Mouse (Mus musculus) forebrain, embryonic 13.5 days (tissue): ENCODE data around the gene Acod1. TPM values are rescaled to one million over a fixed set of nuclear protein-coding genes. Genes with fewer than 3 reads are reported as not detected.

Experiments
- ATAC-seq: fragments of 200-750 bp; cut with Nextera tagmentation; 2 replicates; pipeline ENCODE4 v1.8.0; 2017
- H3K27ac ChIP-seq: fragments of 300-500 bp; sonication (generic); 2 replicates; pipeline ENCODE4 v1.5.1; 2015; ENCODE audit warnings: inconsistent platforms, mild to moderate bottlenecking, moderate library complexity
- H3K27me3 ChIP-seq: fragments of 300-500 bp; sonication (generic); 2 replicates; pipeline ENCODE4 v1.6.1; 2015; ENCODE audit warnings: mild to moderate bottlenecking, inconsistent platforms
- H3K36me3 ChIP-seq: fragments of 300-500 bp; sonication (generic); 2 replicates; pipeline ENCODE4 v1.6.1; 2015; ENCODE audit warnings: mild to moderate bottlenecking, inconsistent platforms; ENCODE audit not compliant: poor library complexity, severe bottlenecking
- H3K4me1 ChIP-seq: fragments of 300-500 bp; sonication (generic); 2 replicates; pipeline ENCODE4 v1.6.1; 2015; ENCODE audit warnings: inconsistent platforms
- H3K4me2 ChIP-seq: fragments of 300-500 bp; sonication (generic); 2 replicates; pipeline ENCODE4 v1.6.1; 2015; ENCODE audit warnings: inconsistent platforms, mild to moderate bottlenecking, moderate library complexity
- H3K4me3 ChIP-seq: fragments of 300-500 bp; sonication (generic); 2 replicates; pipeline ENCODE4 v1.5.1; 2015; ENCODE audit warnings: mild to moderate bottlenecking, inconsistent platforms
- H3K9ac ChIP-seq: fragments of 300-500 bp; sonication (generic); 2 replicates; pipeline ENCODE4 v1.6.1; 2015; ENCODE audit warnings: mild to moderate bottlenecking, inconsistent platforms
- H3K9me3 ChIP-seq: fragments of 300-500 bp; sonication (generic); replicated peaks from 2 replicates; pipeline ENCODE4 v1.6.1; 2016; ENCODE audit warnings: inconsistent platforms
- WGBS: fragments of 180-500 bp; shearing (Covaris S2); methylation state at CpG from one replicate; pipeline ENCODE4 v1.1.7; 2015; 5-methylcytosine and 5-hydroxymethylcytosine counted together
- polyA plus RNA-seq: library from polyadenylated mRNA; unstranded; fragments of >200 nt; fragmentation: Nextera tagmentation; extraction: Ambion mirVana; gene quantifications from 2 replicates; pipeline ENCODE4 v1.2.1, GENCODE M21; 2015

The Acod1 gene
- polyA plus RNA-seq, 1 experiment from 2014 or later = not detected

DNA sequence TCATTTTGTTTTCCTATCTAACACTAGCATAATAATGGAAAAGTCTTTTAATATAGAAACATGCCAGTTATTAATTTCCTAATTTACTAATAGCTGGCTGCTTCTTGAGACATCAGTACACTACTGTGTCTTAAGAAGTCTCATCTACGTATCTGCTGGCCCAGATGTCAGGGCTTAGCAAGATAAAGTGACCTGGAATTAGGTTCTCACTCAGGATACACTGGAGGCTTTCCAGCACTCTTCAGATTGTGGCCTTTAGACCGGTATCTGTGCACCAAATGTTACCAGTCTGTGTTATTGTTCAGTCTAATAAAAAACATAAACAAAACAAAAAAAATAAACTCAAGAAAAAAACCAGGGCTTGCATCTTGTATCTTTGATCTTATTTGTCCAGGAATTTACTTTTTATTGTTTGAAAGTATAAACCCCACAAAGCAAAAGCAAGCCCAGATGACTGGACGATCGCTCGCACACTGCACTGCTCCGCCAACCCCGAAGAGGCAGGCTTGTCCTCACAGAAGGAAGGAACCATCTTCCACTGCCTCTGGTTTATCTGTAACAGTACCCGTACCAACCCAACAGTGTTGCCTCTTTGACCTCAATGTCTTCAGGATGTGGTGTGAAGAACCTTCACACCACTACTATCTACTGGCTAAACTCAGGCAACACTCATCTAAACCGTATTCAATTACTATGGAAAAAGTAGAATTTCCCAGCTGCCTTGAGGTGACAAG is 30.7 kb downstream of the Acod1 start:
- 93% methylated on average over 9 of the region's 9 CpGs for WGBS
- Histone ChIP-seq H3K27me3 (no peaks in the 10 kb centered on the region), H3K4me1 (no peaks in the 10 kb centered on the region)

GRCm38 (mm10) chr14:103078006-103078912 is 31.5 kb downstream of the Acod1 start:
- H3K27me3 ChIP-seq = no peaks in the 10 kb centered on the region
- H3K36me3 ChIP-seq = peaks cover 33% of the 10 kb centered on the region
- no peak for ATAC-seq

More for the DNA sequence above, 30.7 kb downstream of the Acod1 start:
- no peak overlapping the region for H3K27ac ChIP-seq
- no peak for ATAC-seq
- peaks cover 33% of the 10 kb centered on the region for H3K36me3 ChIP-seq
- H3K4me2 ChIP-seq = no peak overlapping the region
- H3K4me3 ChIP-seq = no peak overlapping the region
- H3K9me3 ChIP-seq = no peaks in the 10 kb centered on the region
- H3K9ac ChIP-seq = no peak overlapping the region

DNA sequence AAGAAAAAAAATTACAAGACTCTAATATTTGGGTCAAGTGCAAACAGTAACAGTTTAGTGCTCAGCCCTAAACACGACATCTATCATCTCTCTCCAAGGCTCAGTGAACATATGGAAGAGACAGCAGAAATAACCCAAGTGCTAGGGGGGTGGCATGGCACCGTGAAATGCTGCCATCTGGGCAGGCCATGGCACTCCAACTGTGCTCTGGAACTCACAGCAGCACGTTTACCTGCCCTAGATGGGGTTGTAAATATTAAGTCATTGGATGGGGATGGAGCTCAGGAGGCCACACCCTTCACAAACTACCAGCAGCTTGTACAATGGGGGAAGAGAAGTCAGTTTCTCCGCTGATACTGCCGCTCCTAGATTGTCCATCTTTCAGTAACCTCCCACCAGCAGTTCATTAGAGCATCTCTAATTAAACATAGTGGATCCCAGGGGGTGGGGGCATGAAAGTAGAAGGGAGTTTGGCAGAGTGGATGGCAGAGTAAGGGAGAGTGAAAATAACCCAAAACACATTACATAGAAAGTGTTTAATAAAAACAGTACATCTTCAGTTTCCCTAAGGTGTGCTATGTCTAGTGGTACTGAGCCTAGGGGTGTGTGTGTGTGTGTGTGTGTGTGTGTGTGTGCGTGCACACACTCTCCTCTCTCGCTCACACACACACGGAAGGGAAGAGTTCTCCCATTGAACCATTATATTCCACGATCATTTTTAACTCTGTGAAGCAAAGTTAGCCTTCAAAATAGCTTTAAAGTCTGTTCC is 32.6 kb downstream of the Acod1 start:
- peaks cover 36% of the 10 kb centered on the region for H3K36me3 ChIP-seq
- no peak overlapping the region for H3K4me3 ChIP-seq
- whole genome bisulfite sequencing = 85% methylated on average over 9 of the region's 9 CpGs
- no peak overlapping the region for H3K27ac ChIP-seq
- peak; percentile 69 for ATAC-seq
- H3K4me1 ChIP-seq = no peaks in the 10 kb centered on the region
- no peaks in the 10 kb centered on the region for H3K27me3 ChIP-seq
- no peak overlapping the region for H3K4me2 ChIP-seq
- H3K9ac ChIP-seq = no peak overlapping the region
- H3K9me3 ChIP-seq = no peaks in the 10 kb centered on the region

More at GRCm38 (mm10) chr14:103078006-103078912, 31.5 kb downstream of the Acod1 start:
- no peaks in the 10 kb centered on the region for H3K4me1 ChIP-seq
- no peak overlapping the region for H3K9ac ChIP-seq
- H3K4me3 ChIP-seq = no peak overlapping the region
- H3K4me2 ChIP-seq = no peak overlapping the region
- H3K27ac ChIP-seq = no peak overlapping the region
- 91% methylated on average over 16 of the region's 16 CpGs for WGBS
- H3K9me3 ChIP-seq = no peaks in the 10 kb centered on the region

DNA sequence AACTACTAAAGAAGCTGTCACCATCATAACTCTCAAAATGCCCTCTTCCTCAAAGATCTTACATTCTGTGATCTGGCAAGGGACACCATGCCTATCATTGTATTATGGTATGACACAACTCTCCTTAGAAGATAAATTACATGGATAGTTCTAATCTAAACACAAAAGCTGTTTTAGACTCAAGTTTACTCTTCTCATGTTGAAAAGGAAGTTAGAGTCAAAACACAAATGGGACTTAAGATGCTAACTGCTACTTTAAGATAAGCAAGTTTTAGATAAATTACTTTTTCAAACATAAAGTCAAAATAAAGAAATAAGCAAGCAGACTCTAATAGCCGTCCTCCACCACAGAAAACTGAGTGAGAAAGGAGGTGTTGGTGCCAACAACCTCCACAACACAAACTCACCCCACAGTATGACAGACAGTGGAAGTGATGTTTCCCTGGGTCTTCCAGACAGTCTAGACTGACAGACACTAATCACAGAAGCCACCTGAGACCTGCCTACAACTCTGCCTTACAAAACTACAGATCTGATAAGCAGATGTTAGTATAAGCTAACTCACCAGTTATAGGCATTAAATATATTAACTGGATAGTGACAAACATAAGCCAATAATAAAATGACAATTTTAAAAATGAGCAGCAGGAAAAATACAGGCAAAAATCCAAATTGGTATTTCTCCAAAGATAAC is 39.2 kb downstream of the Acod1 start:
- no peak overlapping the region for H3K9ac ChIP-seq
- H3K9me3 ChIP-seq = no peaks in the 10 kb centered on the region
- H3K36me3 ChIP-seq = peaks cover 66% of the 10 kb centered on the region
- WGBS = 92% methylated on average over 1 of the region's 1 CpGs
- no peak overlapping the region for H3K4me3 ChIP-seq
- no peaks in the 10 kb centered on the region for H3K4me1 ChIP-seq
- no peaks in the 10 kb centered on the region for H3K27me3 ChIP-seq
- no peak overlapping the region for H3K27ac ChIP-seq
- ATAC-seq = no peak
- H3K4me2 ChIP-seq = no peak overlapping the region

- no peak for ATAC-seq
- 96% methylated on average over 4 of the region's 4 CpGs for WGBS
Measured at GRCm38 (mm10) chr14:103086671-103087324, 40.0 kb downstream of the Acod1 start.

GRCm38 (mm10) chr14:103087846-103088245 is 41.1 kb downstream of the Acod1 start:
- Histone ChIP-seq H3K9ac (no peak overlapping the region), H3K36me3 (peaks cover 74% of the 10 kb centered on the region), H3K27me3 (no peaks in the 10 kb centered on the region), H3K4me3 (no peak overlapping the region), H3K27ac (no peak overlapping the region), H3K9me3 (no peaks in the 10 kb centered on the region), H3K4me2 (no peak overlapping the region), H3K4me1 (no peaks in the 10 kb centered on the region)
- WGBS = 90% methylated on average over 5 of the region's 5 CpGs
- ATAC-seq = no peak

More at GRCm38 (mm10) chr14:103086671-103087324, 40.0 kb downstream of the Acod1 start:
- Histone ChIP-seq H3K27me3 (no peaks in the 10 kb centered on the region), H3K27ac (no peak overlapping the region), H3K36me3 (peaks cover 73% of the 10 kb centered on the region), H3K4me1 (no peaks in the 10 kb centered on the region), H3K9me3 (no peaks in the 10 kb centered on the region), H3K4me2 (no peak overlapping the region), H3K4me3 (no peak overlapping the region), H3K9ac (no peak overlapping the region)

DNA sequence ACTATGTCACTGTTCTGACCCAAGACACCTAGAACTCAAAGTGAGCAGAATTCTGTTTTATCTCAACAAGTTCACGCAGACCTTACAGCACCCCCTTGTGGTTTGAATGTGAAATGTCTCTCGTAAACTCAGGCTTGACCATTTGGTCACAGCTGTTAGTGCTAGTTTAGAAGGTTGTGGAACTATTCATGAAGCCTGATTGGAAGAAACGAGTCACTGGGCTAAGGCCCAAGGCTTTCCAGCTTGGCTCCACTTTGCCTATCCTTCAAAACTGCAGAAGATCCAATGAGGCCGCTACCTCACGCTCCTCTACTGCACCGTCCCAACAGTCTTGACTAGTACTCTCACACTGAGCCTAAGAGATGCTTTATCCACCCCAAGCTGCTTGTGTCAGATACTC is 41.8 kb downstream of the Acod1 start:
- H3K36me3 ChIP-seq = peaks cover 69% of the 10 kb centered on the region
- no peak for ATAC-seq
- no peak overlapping the region for H3K4me2 ChIP-seq
- no peaks in the 10 kb centered on the region for H3K27me3 ChIP-seq
- no peak overlapping the region for H3K27ac ChIP-seq
- no peak overlapping the region for H3K9ac ChIP-seq
- H3K4me3 ChIP-seq = no peak overlapping the region
- H3K9me3 ChIP-seq = no peaks in the 10 kb centered on the region
- WGBS = 72% methylated on average over 6 of the region's 6 CpGs
- no peaks in the 10 kb centered on the region for H3K4me1 ChIP-seq

GRCm38 (mm10) chr14:103093236-103093635 is 46.5 kb downstream of the Acod1 start:
- no peak overlapping the region for H3K4me3 ChIP-seq
- H3K9me3 ChIP-seq = no peaks in the 10 kb centered on the region
- peaks cover 28% of the 10 kb centered on the region for H3K4me1 ChIP-seq
- H3K4me2 ChIP-seq = no peak overlapping the region
- 85% methylated on average over 3 of the region's 3 CpGs for WGBS
- H3K27me3 ChIP-seq = no peaks in the 10 kb centered on the region
- no peak for ATAC-seq
- no peak overlapping the region for H3K27ac ChIP-seq
- peaks cover 40% of the 10 kb centered on the region for H3K36me3 ChIP-seq
- H3K9ac ChIP-seq = no peak overlapping the region

DNA sequence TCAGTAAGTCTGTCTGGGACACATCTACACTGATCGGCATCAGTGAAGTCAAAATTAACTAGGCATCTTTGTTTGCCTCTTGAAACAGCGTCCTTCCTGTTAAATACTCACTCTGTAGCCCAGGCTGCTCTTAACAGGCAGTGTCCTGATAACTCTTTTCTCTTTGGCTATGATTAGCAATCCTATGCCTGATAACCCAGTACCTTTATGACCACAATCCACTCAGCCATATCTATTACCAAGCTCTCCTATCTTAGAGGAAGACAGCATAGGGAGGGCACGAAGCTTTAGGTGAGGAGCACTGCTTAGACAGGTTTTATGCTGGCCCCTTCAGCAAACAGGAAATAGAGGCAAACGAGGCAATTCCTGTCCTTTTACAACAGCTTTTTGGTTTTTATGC is 46.9 kb downstream of the Acod1 start:
- Histone ChIP-seq H3K4me1 (peaks cover 28% of the 10 kb centered on the region), H3K9ac (no peak overlapping the region), H3K9me3 (no peaks in the 10 kb centered on the region), H3K27ac (no peak overlapping the region), H3K36me3 (peaks cover 37% of the 10 kb centered on the region), H3K4me2 (no peak overlapping the region), H3K4me3 (no peak overlapping the region), H3K27me3 (no peaks in the 10 kb centered on the region)
- 85% methylated on average over 4 of the region's 4 CpGs for WGBS
- no peak for ATAC-seq

GRCm38 (mm10) chr14:103095036-103095435 is 48.3 kb downstream of the Acod1 start:
- Histone ChIP-seq H3K9ac (no peak overlapping the region), H3K4me1 (peaks cover 28% of the 10 kb centered on the region), H3K36me3 (peaks cover 28% of the 10 kb centered on the region), H3K9me3 (no peaks in the 10 kb centered on the region), H3K4me2 (no peak overlapping the region), H3K27me3 (no peaks in the 10 kb centered on the region), H3K27ac (no peak overlapping the region), H3K4me3 (no peak overlapping the region)
- WGBS = 86% methylated on average over 8 of the region's 8 CpGs
- ATAC-seq = no peak

GRCm38 (mm10) chr14:103095826-103096225 is 49.0 kb downstream of the Acod1 start:
- H3K4me3 ChIP-seq = no peak overlapping the region
- ATAC-seq = no peak
- H3K27ac ChIP-seq = no peak overlapping the region
- no peak overlapping the region for H3K9ac ChIP-seq
- H3K36me3 ChIP-seq = peaks cover 24% of the 10 kb centered on the region
- H3K4me1 ChIP-seq = peaks cover 28% of the 10 kb centered on the region
- no peaks in the 10 kb centered on the region for H3K27me3 ChIP-seq
- no peak overlapping the region for H3K4me2 ChIP-seq
- no peaks in the 10 kb centered on the region for H3K9me3 ChIP-seq
- 91% methylated on average over 8 of the region's 8 CpGs for WGBS
